Mouse (Mus musculus): ENCODE measurements around the gene Adamts8. TPM values are rescaled to one million over a fixed set of nuclear protein-coding genes. Genes with fewer than 3 reads are reported as not detected.

The Adamts8 gene
- polyA plus RNA-seq, 1 experiment: 0.22 TPM

GRCm38 (mm10) chr9:30955246-30955645, 12.9 kb downstream of the Adamts8 start:
- no peaks in the 10 kb centered on the region for H3K36me3 ChIP-seq (ENCODE audit: control insufficient read depth, insufficient read depth, low read length, poor library complexity, severe bottlenecking)
- TF ChIP-seq EP300 (IDR thresholded peaks at IDR 0.05; ENCODE audit: insufficient read depth, low read depth, low read length) (no peak), CTCF (IDR thresholded peaks at IDR 0.05; ENCODE audit: low read depth, low read length) (no peak), POLR2A (IDR thresholded peaks at IDR 0.05; ENCODE audit: insufficient read depth, low read length) (no peak)
- H3K9ac ChIP-seq (ENCODE audit: low read depth, poor library complexity, severe bottlenecking): no peak overlapping the region
- H3K4me3 ChIP-seq (ENCODE audit: low read depth, low read length): no peak overlapping the region
- H3K4me1 ChIP-seq (ENCODE audit: control insufficient read depth, insufficient read depth, low read length): no peaks in the 10 kb centered on the region
- no peaks in the 10 kb centered on the region for H3K27me3 ChIP-seq (ENCODE audit: control insufficient read depth, insufficient read depth, low read length, poor library complexity, severe bottlenecking)
- H3K27ac ChIP-seq (ENCODE audit: insufficient read depth, low read length): no peak overlapping the region
- H3K9me3 ChIP-seq (replicated peaks; ENCODE audit: control insufficient read depth, insufficient read depth, low read length, poor library complexity, severe bottlenecking): no peaks in the 10 kb centered on the region

- Histone ChIP-seq H3K9me3 (replicated peaks; ENCODE audit: control insufficient read depth, insufficient read depth, low read length, poor library complexity, severe bottlenecking) (no peaks in the 10 kb centered on the region), H3K27ac (ENCODE audit: insufficient read depth, low read length) (no peak overlapping the region), H3K27me3 (ENCODE audit: control insufficient read depth, insufficient read depth, low read length, poor library complexity, severe bottlenecking) (no peaks in the 10 kb centered on the region), H3K4me1 (ENCODE audit: control insufficient read depth, insufficient read depth, low read length) (no peaks in the 10 kb centered on the region), H3K36me3 (ENCODE audit: control insufficient read depth, insufficient read depth, low read length, poor library complexity, severe bottlenecking) (no peaks in the 10 kb centered on the region), H3K4me3 (ENCODE audit: low read depth, low read length) (no peak overlapping the region), H3K9ac (ENCODE audit: low read depth, poor library complexity, severe bottlenecking) (no peak overlapping the region)
- TF ChIP-seq CTCF (IDR thresholded peaks at IDR 0.05; ENCODE audit: low read depth, low read length) (no peak), POLR2A (IDR thresholded peaks at IDR 0.05; ENCODE audit: insufficient read depth, low read length) (no peak), EP300 (IDR thresholded peaks at IDR 0.05; ENCODE audit: insufficient read depth, low read depth, low read length) (no peak)
Observed at GRCm38 (mm10) chr9:30963780-30964179, 21.4 kb downstream of the Adamts8 start.

- H3K36me3 ChIP-seq (ENCODE audit: control insufficient read depth, insufficient read depth, low read length, poor library complexity, severe bottlenecking): no peaks in the 10 kb centered on the region
- no peaks in the 10 kb centered on the region for H3K27me3 ChIP-seq (ENCODE audit: control insufficient read depth, insufficient read depth, low read length, poor library complexity, severe bottlenecking)
- H3K9ac ChIP-seq (ENCODE audit: low read depth, poor library complexity, severe bottlenecking): no peak overlapping the region
- H3K9me3 ChIP-seq (replicated peaks; ENCODE audit: control insufficient read depth, insufficient read depth, low read length, poor library complexity, severe bottlenecking): no peaks in the 10 kb centered on the region
- no peaks in the 10 kb centered on the region for H3K4me1 ChIP-seq (ENCODE audit: control insufficient read depth, insufficient read depth, low read length)
- H3K27ac ChIP-seq (ENCODE audit: insufficient read depth, low read length): no peak overlapping the region
- TF ChIP-seq EP300 (IDR thresholded peaks at IDR 0.05; ENCODE audit: insufficient read depth, low read depth, low read length) (no peak), POLR2A (IDR thresholded peaks at IDR 0.05; ENCODE audit: insufficient read depth, low read length) (no peak), CTCF (IDR thresholded peaks at IDR 0.05; ENCODE audit: low read depth, low read length) (no peak)
- no peak overlapping the region for H3K4me3 ChIP-seq (ENCODE audit: low read depth, low read length)
Observed at GRCm38 (mm10) chr9:30964685-30965084, 22.3 kb downstream of the Adamts8 start.

GRCm38 (mm10) chr9:30966881-30967280, 24.5 kb downstream of the Adamts8 start:
- H3K4me3 ChIP-seq (ENCODE audit: low read depth, low read length): no peak overlapping the region
- H3K27me3 ChIP-seq (ENCODE audit: control insufficient read depth, insufficient read depth, low read length, poor library complexity, severe bottlenecking): no peaks in the 10 kb centered on the region
- no peaks in the 10 kb centered on the region for H3K4me1 ChIP-seq (ENCODE audit: control insufficient read depth, insufficient read depth, low read length)

GRCm38 (mm10) chr9:30968130-30968529, 25.8 kb downstream of the Adamts8 start:
- H3K4me3 ChIP-seq (ENCODE audit: low read depth, low read length): no peak overlapping the region
- no peaks in the 10 kb centered on the region for H3K4me1 ChIP-seq (ENCODE audit: control insufficient read depth, insufficient read depth, low read length)
- no peak for TF ChIP-seq EP300 (IDR thresholded peaks at IDR 0.05; ENCODE audit: insufficient read depth, low read depth, low read length)
- no peak for TF ChIP-seq POLR2A (IDR thresholded peaks at IDR 0.05; ENCODE audit: insufficient read depth, low read length)
- no peak for TF ChIP-seq CTCF (IDR thresholded peaks at IDR 0.05; ENCODE audit: low read depth, low read length)
- H3K27ac ChIP-seq (ENCODE audit: insufficient read depth, low read length): no peak overlapping the region
- no peaks in the 10 kb centered on the region for H3K36me3 ChIP-seq (ENCODE audit: control insufficient read depth, insufficient read depth, low read length, poor library complexity, severe bottlenecking)
- no peak overlapping the region for H3K9ac ChIP-seq (ENCODE audit: low read depth, poor library complexity, severe bottlenecking)
- no peaks in the 10 kb centered on the region for H3K27me3 ChIP-seq (ENCODE audit: control insufficient read depth, insufficient read depth, low read length, poor library complexity, severe bottlenecking)
- H3K9me3 ChIP-seq (replicated peaks; ENCODE audit: control insufficient read depth, insufficient read depth, low read length, poor library complexity, severe bottlenecking): no peaks in the 10 kb centered on the region

More at GRCm38 (mm10) chr9:30966881-30967280, 24.5 kb downstream of the Adamts8 start:
- no peaks in the 10 kb centered on the region for H3K9me3 ChIP-seq (replicated peaks; ENCODE audit: control insufficient read depth, insufficient read depth, low read length, poor library complexity, severe bottlenecking)
- TF ChIP-seq POLR2A (IDR thresholded peaks at IDR 0.05; ENCODE audit: insufficient read depth, low read length) (no peak), CTCF (IDR thresholded peaks at IDR 0.05; ENCODE audit: low read depth, low read length) (no peak), EP300 (IDR thresholded peaks at IDR 0.05; ENCODE audit: insufficient read depth, low read depth, low read length) (no peak)
- H3K27ac ChIP-seq (ENCODE audit: insufficient read depth, low read length): no peak overlapping the region
- no peak overlapping the region for H3K9ac ChIP-seq (ENCODE audit: low read depth, poor library complexity, severe bottlenecking)
- no peaks in the 10 kb centered on the region for H3K36me3 ChIP-seq (ENCODE audit: control insufficient read depth, insufficient read depth, low read length, poor library complexity, severe bottlenecking)

- no peaks in the 10 kb centered on the region for H3K4me1 ChIP-seq (ENCODE audit: control insufficient read depth, insufficient read depth, low read length)
- no peak overlapping the region for H3K4me3 ChIP-seq (ENCODE audit: low read depth, low read length)
- no peak overlapping the region for H3K9ac ChIP-seq (ENCODE audit: low read depth, poor library complexity, severe bottlenecking)
- no peaks in the 10 kb centered on the region for H3K36me3 ChIP-seq (ENCODE audit: control insufficient read depth, insufficient read depth, low read length, poor library complexity, severe bottlenecking)
- H3K27me3 ChIP-seq (ENCODE audit: control insufficient read depth, insufficient read depth, low read length, poor library complexity, severe bottlenecking): no peaks in the 10 kb centered on the region
- no peak for TF ChIP-seq CTCF (IDR thresholded peaks at IDR 0.05; ENCODE audit: low read depth, low read length)
- TF ChIP-seq EP300 (IDR thresholded peaks at IDR 0.05; ENCODE audit: insufficient read depth, low read depth, low read length): no peak
- no peak for TF ChIP-seq POLR2A (IDR thresholded peaks at IDR 0.05; ENCODE audit: insufficient read depth, low read length)
- no peaks in the 10 kb centered on the region for H3K9me3 ChIP-seq (replicated peaks; ENCODE audit: control insufficient read depth, insufficient read depth, low read length, poor library complexity, severe bottlenecking)
- no peak overlapping the region for H3K27ac ChIP-seq (ENCODE audit: insufficient read depth, low read length)
Observed at GRCm38 (mm10) chr9:30970001-30970400, 27.6 kb downstream of the Adamts8 start.
